Mouse (Mus musculus) CH12.LX (cell line): ENCODE results near the gene Fbxw8. TPM values are rescaled to one million over a fixed set of nuclear protein-coding genes. Genes with fewer than 3 reads are reported as not detected.

Experiments
- DNase-seq: peaks from one replicate; pipeline ENCODE4 v3.0.0-alpha.2; 2013; ENCODE audit errors: extremely low read depth
- H3K27ac ChIP-seq: 2 replicates; pipeline ENCODE4 v1.5.1; 2012; ENCODE audit warnings: low read depth, mild to moderate bottlenecking, control low read depth, moderate library complexity; ENCODE audit not compliant: insufficient read depth
- H3K27me3 ChIP-seq: replicated peaks from 2 replicates; pipeline ENCODE3; 2012; ENCODE audit warnings: inconsistent platforms
- H3K36me3 ChIP-seq, 2 experiments: replicated peaks in 1 of 2; 2 replicates each; pipeline versions ENCODE3 to v1.6.1; 2012; ENCODE audit warnings: inconsistent platforms in 1 of 2, low read length in 1 of 2, mild to moderate bottlenecking in 1 of 2, mixed read lengths in 1 of 2, moderate library complexity in 1 of 2; ENCODE audit not compliant: control insufficient read depth in 1 of 2, insufficient read depth in 1 of 2
- H3K4me1 ChIP-seq, 2 experiments: 2 replicates each; pipeline ENCODE4 v1.6.1; 2012; ENCODE audit warnings: inconsistent platforms in 1 of 2, moderate library complexity in 1 of 2; ENCODE audit not compliant: insufficient read depth in 2 of 2, control insufficient read depth in 1 of 2
- H3K4me2 ChIP-seq: 2 replicates; pipeline ENCODE4 v1.6.1; 2012; ENCODE audit warnings: low read depth, mild to moderate bottlenecking, control low read depth; ENCODE audit not compliant: poor library complexity, insufficient read depth, severe bottlenecking
- H3K4me3 ChIP-seq, 3 experiments: fragments of 150-350 bp in 1 of 3; sonication (generic) in 1 of 3; replicated peaks in 1 of 3; 2 replicates each; pipeline versions ENCODE3 to v1.5.1; 2011 to 2012; ENCODE audit warnings: low read depth in 2 of 3, low read length in 2 of 3, mild to moderate bottlenecking in 2 of 3, moderate library complexity in 2 of 3, control low read depth in 1 of 3, improper control_type of control experiment in 1 of 3, inconsistent platforms in 1 of 3, mixed read lengths in 1 of 3; ENCODE audit not compliant: poor library complexity in 1 of 3
- H3K79me2 ChIP-seq: replicated peaks from 2 replicates; pipeline ENCODE4 v1.6.1; 2012; ENCODE audit warnings: mild to moderate bottlenecking, moderate library complexity; ENCODE audit not compliant: control insufficient read depth, poor library complexity, insufficient read depth, severe bottlenecking; ENCODE audit errors: extremely low read depth
- H3K9ac ChIP-seq: 2 replicates; pipeline ENCODE4 v1.6.1; 2012; ENCODE audit warnings: low read depth, mild to moderate bottlenecking, control low read depth, moderate library complexity; ENCODE audit not compliant: insufficient read depth
- H3K9me3 ChIP-seq: replicated peaks from 2 replicates; pipeline ENCODE3; 2012; ENCODE audit warnings: low read length, inconsistent platforms, mixed read lengths
- BHLHE40 ChIP-seq: IDR thresholded peaks from 2 replicates; pipeline ENCODE4 v1.6.1; 2011; ENCODE audit warnings: mild to moderate bottlenecking, low read depth, low read length, improper control_type of control experiment
- CHD1 ChIP-seq: IDR thresholded peaks from 2 replicates; pipeline ENCODE4 v1.6.1; 2012; ENCODE audit warnings: low read depth, low read length, improper control_type of control experiment, inconsistent platforms
- CTCF ChIP-seq, 2 experiments: IDR thresholded peaks in 1 of 2; conservative IDR thresholded peaks in 1 of 2; 2 replicates each; pipeline ENCODE4 v1.5.1; 2011 to 2012; ENCODE audit warnings: low read depth in 2 of 2, low read length in 2 of 2, improper control_type of control experiment in 1 of 2, inconsistent platforms in 1 of 2, mild to moderate bottlenecking in 1 of 2, moderate library complexity in 1 of 2
- E2F4 ChIP-seq: IDR thresholded peaks from 2 replicates; pipeline ENCODE4 v1.6.1; 2011; ENCODE audit warnings: low read depth, low read length, improper control_type of control experiment; ENCODE audit not compliant: insufficient replicate concordance
- EP300 ChIP-seq: IDR thresholded peaks from 2 replicates; pipeline ENCODE4 v1.6.1; 2011; ENCODE audit warnings: low read length, improper control_type of control experiment
- GABPA ChIP-seq: IDR thresholded peaks from 2 replicates; pipeline ENCODE4 v1.6.1; 2012; ENCODE audit warnings: low read depth, low read length, improper control_type of control experiment, inconsistent platforms; ENCODE audit not compliant: insufficient replicate concordance
- HCFC1 ChIP-seq: IDR thresholded peaks from 2 replicates; pipeline ENCODE4 v1.6.1; 2012; ENCODE audit warnings: low read depth, mild to moderate bottlenecking, inconsistent platforms, low read length, improper control_type of control experiment
- JUN ChIP-seq: IDR thresholded peaks from 2 replicates; pipeline ENCODE4 v1.6.1; 2011; ENCODE audit warnings: low read depth, mild to moderate bottlenecking, low read length, improper control_type of control experiment, moderate library complexity; ENCODE audit not compliant: insufficient read depth
- KAT2A ChIP-seq: IDR thresholded peaks from 2 replicates; pipeline ENCODE4 v1.6.1; 2012; ENCODE audit warnings: low read length, improper control_type of control experiment, inconsistent platforms; ENCODE audit not compliant: insufficient replicate concordance
- MAX ChIP-seq: IDR thresholded peaks from 2 replicates; pipeline ENCODE4 v1.6.1; 2011; ENCODE audit warnings: low read length, improper control_type of control experiment
- MAZ ChIP-seq: IDR thresholded peaks from 2 replicates; pipeline ENCODE4 v1.6.1; 2012; ENCODE audit warnings: low read depth, mild to moderate bottlenecking, inconsistent platforms, low read length, improper control_type of control experiment, moderate library complexity
- MEF2A ChIP-seq: IDR thresholded peaks from 2 replicates; pipeline ENCODE4 v1.6.1; 2014; ENCODE audit warnings: low read depth, mild to moderate bottlenecking, inconsistent platforms, low read length, improper control_type of control experiment, borderline replicate concordance
- MXI1 ChIP-seq: IDR thresholded peaks from 2 replicates; pipeline ENCODE4 v1.6.1; 2011; ENCODE audit warnings: mild to moderate bottlenecking, low read depth, low read length, improper control_type of control experiment
- MYC ChIP-seq: IDR thresholded peaks from 2 replicates; pipeline ENCODE4 v1.6.1; 2011; ENCODE audit warnings: low read depth, mild to moderate bottlenecking, improper control_type of control experiment, low read length
- POLR2A ChIP-seq: IDR thresholded peaks from 2 replicates; pipeline ENCODE4 v1.6.1; 2011; ENCODE audit warnings: low read depth, mild to moderate bottlenecking, improper control_type of control experiment, low read length
- POLR2AphosphoS2 ChIP-seq: IDR thresholded peaks from 2 replicates; pipeline ENCODE4 v1.6.1; 2011; ENCODE audit warnings: low read depth, low read length, improper control_type of control experiment
- SIN3A ChIP-seq: IDR thresholded peaks from 2 replicates; pipeline ENCODE4 v1.6.1; 2012; ENCODE audit warnings: low read length, improper control_type of control experiment, inconsistent platforms
- SMC3 ChIP-seq: IDR thresholded peaks from 2 replicates; pipeline ENCODE4 v1.6.1; 2011; ENCODE audit warnings: low read depth, low read length, improper control_type of control experiment
- UBTF ChIP-seq: IDR thresholded peaks from 2 replicates; pipeline ENCODE4 v1.6.1; 2012; ENCODE audit warnings: low read depth, mild to moderate bottlenecking, inconsistent platforms, low read length, improper control_type of control experiment, moderate library complexity
- ZMIZ1 ChIP-seq: IDR thresholded peaks from 2 replicates; pipeline ENCODE4 v1.6.1; 2012; ENCODE audit warnings: low read depth, mild to moderate bottlenecking, inconsistent platforms, low read length, improper control_type of control experiment
- ZNF384 ChIP-seq: IDR thresholded peaks from 2 replicates; pipeline ENCODE4 v1.6.1; 2012; ENCODE audit warnings: low read depth, low read length, improper control_type of control experiment, inconsistent platforms
- dilution Hi-C: fragments of 300-500 bp; cut with MboI; formaldehyde crosslinking; loops from 2 replicates; pipeline ENCODE4 v1.14.3; 2020; ENCODE audit warnings: low sequenced_read_pairs; ENCODE audit not compliant: extremely low pct_unique_long_range_greater_than_20kb, extremely low pct_ligation_motif_present
- in situ Hi-C: fragments of 300-500 bp; cut with MboI; formaldehyde crosslinking; loops from 3 replicates; pipeline ENCODE4 v1.14.3; 2019; ENCODE audit warnings: low sequenced_read_pairs, low pct_ligation_motif_present, low pct_unique_long_range_greater_than_20kb, mixed read lengths
- polyA plus RNA-seq: library from polyadenylated mRNA; unstranded; fragments of >175 nt; gene quantifications from 2 replicates; pipeline ENCODE4 v1.2.1, GENCODE M21; 2012; ENCODE audit warnings: low read depth; ENCODE audit not compliant: insufficient read length
- total RNA-seq, 2 experiments: library from RNA; depleted of rRNA; stranded (reverse); fragments of 300-350 nt in 1 of 2; fragments of >200 nt in 1 of 2; gene quantifications; 2 replicates each; pipeline ENCODE4 v1.2.3; 2012 to 2014

Gene Fbxw8
- total and polyA plus RNA-seq, 3 experiments, result 41.7 to 50.9 (median 47.3) TPM

DNA sequence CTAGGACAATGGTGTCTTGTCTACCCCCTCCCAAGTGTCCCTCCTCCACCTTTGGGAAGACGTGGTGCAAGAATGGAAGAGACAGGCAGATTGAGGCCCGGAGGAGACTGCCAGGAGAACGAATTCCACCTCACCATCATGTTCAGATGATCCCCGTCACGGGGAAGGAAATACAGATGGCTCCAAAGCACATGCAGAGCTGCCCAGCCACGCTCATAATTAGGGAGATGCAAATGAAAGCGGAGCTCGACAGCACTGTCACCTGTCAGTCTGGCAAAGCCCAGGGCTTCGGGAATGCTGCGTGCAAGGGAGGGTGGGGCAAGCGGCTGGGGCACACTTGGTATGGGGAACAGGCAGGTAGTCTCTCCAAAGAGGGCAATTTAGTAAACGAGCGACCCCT lies 42.2 kb upstream of the Fbxw8 start:
- no peak for DNase-seq
- Histone ChIP-seq H3K79me2 (no peaks in the 10 kb centered on the region), H3K9me3 (no peaks in the 10 kb centered on the region), H3K4me3 (no peak overlapping the region), H3K4me1 (no peaks in the 10 kb centered on the region), H3K9ac (no peak overlapping the region), H3K27ac (no peak overlapping the region), H3K36me3 (peaks cover 0 to 28% of the 10 kb centered on the region in 2 experiments), H3K27me3 (no peaks in the 10 kb centered on the region), H3K4me2 (no peak overlapping the region)
- dilution Hi-C loops, result no loop called here
- no peak for TF ChIP-seq MAX
- in situ Hi-C loops, result no loop called here

DNA sequence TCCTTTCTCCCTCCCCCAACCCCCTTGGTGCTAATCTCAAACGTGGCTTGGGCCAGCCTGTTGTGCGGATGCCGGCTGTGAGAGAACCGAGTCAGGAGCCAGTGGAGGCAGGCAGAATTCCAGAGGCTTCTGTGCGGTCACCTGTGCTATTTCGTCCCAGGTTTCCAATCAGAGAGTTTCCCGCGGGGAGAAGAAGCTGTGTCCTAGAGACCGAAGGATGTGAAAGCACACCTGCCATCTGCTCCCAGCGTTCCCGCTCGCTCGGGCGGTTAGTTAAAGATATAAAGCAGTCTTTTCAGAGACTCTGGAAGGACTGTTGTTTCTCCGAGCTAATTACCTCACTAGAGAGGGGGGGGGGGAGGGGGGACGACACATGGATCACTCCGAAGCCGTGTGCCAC lies 37.0 kb upstream of the Fbxw8 start:
- Histone ChIP-seq H3K4me3 (no peak overlapping the region), H3K4me1 (no peaks in the 10 kb centered on the region), H3K9me3 (no peaks in the 10 kb centered on the region), H3K27me3 (peaks cover 23% of the 10 kb centered on the region), H3K79me2 (no peaks in the 10 kb centered on the region), H3K27ac (no peak overlapping the region), H3K36me3 (peaks cover 0 to 9% of the 10 kb centered on the region in 2 experiments), H3K9ac (no peak overlapping the region), H3K4me2 (no peak overlapping the region)
- in situ Hi-C loops (no loop called here), dilution Hi-C loops (no loop called here)
- TF ChIP-seq POLR2A, result no peak
- no peak for TF ChIP-seq BHLHE40
- no peak for TF ChIP-seq SIN3A
- no peak for TF ChIP-seq SMC3
- DNase-seq, result no peak

DNA sequence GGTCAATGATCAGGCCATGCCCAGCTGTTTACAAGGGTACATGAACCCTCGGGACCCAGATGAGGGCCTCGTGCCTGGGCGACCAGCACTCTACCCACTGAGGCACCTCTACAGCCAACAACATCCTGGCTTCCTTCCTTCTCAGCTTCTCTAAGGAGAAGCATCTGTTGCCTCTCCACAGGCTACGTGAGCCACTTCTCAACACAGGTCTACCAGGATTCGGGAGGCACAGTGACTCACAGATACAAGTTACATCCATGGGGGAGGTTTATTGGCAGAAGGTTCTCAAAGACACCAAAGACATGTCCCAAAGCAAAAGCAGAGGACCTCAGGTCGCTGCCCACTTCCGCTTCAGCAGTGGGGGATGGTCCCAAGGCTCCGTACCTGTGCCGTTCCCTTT lies 35.2 kb upstream of the Fbxw8 start:
- in situ Hi-C loops (no loop called here), dilution Hi-C loops (no loop called here)
- Histone ChIP-seq H3K4me1 (no peaks in the 10 kb centered on the region), H3K4me3 (no peak overlapping the region), H3K27me3 (peaks cover 29% of the 10 kb centered on the region), H3K9ac (no peak overlapping the region), H3K27ac (no peak overlapping the region), H3K9me3 (no peaks in the 10 kb centered on the region), H3K79me2 (no peaks in the 10 kb centered on the region), H3K4me2 (no peak overlapping the region), H3K36me3 (peaks cover 0 to 9% of the 10 kb centered on the region in 2 experiments)
- DNase-seq, result no peak
- no peak for TF ChIP-seq POLR2AphosphoS2
- no peak for TF ChIP-seq CHD1
- TF ChIP-seq ZNF384, result no peak
- no peak for TF ChIP-seq MXI1
- no peak for TF ChIP-seq SIN3A
- TF ChIP-seq UBTF, result no peak
- no peak for TF ChIP-seq MAZ
- no peak for TF ChIP-seq E2F4
- no peak for TF ChIP-seq MEF2A
- TF ChIP-seq POLR2A, result no peak
- TF ChIP-seq MYC, result no peak
- TF ChIP-seq JUN, result no peak
- TF ChIP-seq HCFC1, result no peak
- TF ChIP-seq KAT2A, result no peak
- TF ChIP-seq ZMIZ1, result no peak
- no peak for TF ChIP-seq GABPA
- no peak for TF ChIP-seq EP300
- no peak for TF ChIP-seq CTCF (conservative IDR thresholded peaks at IDR 0.05 in 1 of 2, IDR thresholded peaks at IDR 0.05 in 1 of 2; ENCODE audit: low read depth in 2 of 2, low read length in 2 of 2)
- no peak for TF ChIP-seq SMC3
